Mouse (Mus musculus): ENCODE measurements at regions not wholly inside any gene's neighbourhood (a gene's known extent, or its start where the extent isn't known, plus 50 kb on each side); places are given as distances from the start of the nearest gene placed in this dataset.

- Histone ChIP-seq H3K9me3 (no peaks in the 10 kb centered on the region), H3K4me2 (replicated peaks) (no peak overlapping the region), H3K27ac (no peak overlapping the region), H3K27me3 (replicated peaks) (no peaks in the 10 kb centered on the region), H3K9ac (no peak overlapping the region), H3K4me1 (replicated peaks) (no peaks in the 10 kb centered on the region), H3K4me3 (replicated peaks) (no peak overlapping the region), H3K36me3 (no peaks in the 10 kb centered on the region)
- peak; percentile 71 for ATAC-seq
- WGBS, result 17% methylated on average over 9 of the region's 9 CpGs
Observed at GRCm38 (mm10) chr1:67640353-67640752, 517.5 kb downstream of the Cps1 start.

GRCm38 (mm10) chr1:67640766-67641165, 517.9 kb downstream of the Cps1 start:
- no peak overlapping the region for H3K9ac ChIP-seq
- H3K4me1 ChIP-seq (replicated peaks), result no peaks in the 10 kb centered on the region
- H3K27ac ChIP-seq, result no peak overlapping the region
- ATAC-seq, result no peak
- H3K4me3 ChIP-seq (replicated peaks), result no peak overlapping the region
- WGBS, result 39% methylated on average over 6 of the region's 6 CpGs
- no peaks in the 10 kb centered on the region for H3K27me3 ChIP-seq (replicated peaks)
- no peaks in the 10 kb centered on the region for H3K36me3 ChIP-seq
- no peak overlapping the region for H3K4me2 ChIP-seq (replicated peaks)
- no peaks in the 10 kb centered on the region for H3K9me3 ChIP-seq

- Histone ChIP-seq H3K27ac (no peak overlapping the region), H3K4me1 (replicated peaks) (no peaks in the 10 kb centered on the region), H3K27me3 (replicated peaks) (no peaks in the 10 kb centered on the region), H3K4me3 (replicated peaks) (no peak overlapping the region), H3K9ac (no peak overlapping the region), H3K36me3 (no peaks in the 10 kb centered on the region), H3K4me2 (replicated peaks) (no peak overlapping the region), H3K9me3 (no peaks in the 10 kb centered on the region)
- no peak for ATAC-seq
- 51% methylated on average over 4 of the region's 4 CpGs for WGBS
Observed at GRCm38 (mm10) chr1:67643627-67644026, 520.8 kb downstream of the Cps1 start.

Measured in intestine, embryonic 15.5 days (tissue).